Mouse (Mus musculus) testis, adult 2 months (tissue): Measurements from ENCODE around the gene Cyth3.

Experiments used
- CTCF ChIP-seq: fragments of 200-500 bp; IDR thresholded peaks from 2 replicates; pipeline ENCODE4 v1.5.1; 2012; ENCODE audit warnings: low read depth, mild to moderate bottlenecking, inconsistent platforms, low read length, moderate library complexity; ENCODE audit not compliant: control insufficient read depth, insufficient read depth, insufficient replicate concordance
- POLR2A ChIP-seq: fragments of 200-500 bp; IDR thresholded peaks from 2 replicates; pipeline ENCODE4 v1.6.1; 2012; ENCODE audit warnings: low read depth, mild to moderate bottlenecking, inconsistent platforms, low read length, moderate library complexity; ENCODE audit not compliant: control insufficient read depth

DNA sequence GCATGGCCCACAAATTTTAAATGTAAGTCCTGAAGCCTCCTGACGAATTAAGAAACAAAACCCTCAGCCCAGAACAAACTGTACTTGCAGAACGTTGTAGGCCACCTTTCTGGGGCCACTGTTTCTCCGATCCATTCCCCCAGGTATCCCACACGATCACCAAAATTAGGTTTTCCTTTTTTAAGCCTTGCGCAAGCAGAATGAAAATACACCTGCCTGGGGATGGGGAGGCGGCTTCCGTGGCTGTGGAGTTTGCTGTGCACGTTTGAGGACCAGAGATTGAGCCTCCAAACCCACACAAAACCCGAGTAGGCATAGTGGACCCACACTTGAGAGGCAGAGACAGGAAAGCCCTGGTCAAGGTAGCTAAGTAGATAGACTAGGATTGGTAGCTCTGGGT lies 68.1 kb downstream of the Cyth3 start:
- no peak for TF ChIP-seq CTCF
- TF ChIP-seq POLR2A: no peak
